Mouse (Mus musculus): ENCODE measurements around the gene Ano6.

- TF ChIP-seq EP300 (IDR thresholded peaks at IDR 0.05; ENCODE audit: low read depth) (no peak), CTCF (IDR thresholded peaks at IDR 0.05; ENCODE audit: low read depth) (no peak)
These were observed 36.9 kb downstream of the Ano6 start for GRCm38 (mm10) chr15:95827465-95827971.
